Mouse (Mus musculus) myocyte (in vitro differentiated cells): ENCODE measurements at regions not wholly inside any gene's neighbourhood (a gene's known extent, or its start where the extent isn't known, plus 50 kb on each side); places are given as distances from the start of the nearest gene placed in this dataset.

Experiments used
- CEBPB ChIP-seq: IDR thresholded peaks from 2 replicates; pipeline ENCODE4 v1.6.1; 2011; ENCODE audit warnings: mild to moderate bottlenecking, moderate library complexity; ENCODE audit not compliant: poor library complexity, insufficient read depth, severe bottlenecking
- E2F4 ChIP-seq: IDR thresholded peaks from one replicate; pipeline ENCODE4 v1.6.1; 2011; ENCODE audit warnings: mild to moderate bottlenecking, control low read depth, moderate library complexity; ENCODE audit not compliant: insufficient read depth
- MAX ChIP-seq: IDR thresholded peaks from one replicate; pipeline ENCODE4 v1.6.1; 2011; ENCODE audit warnings: low read depth, mild to moderate bottlenecking, control low read depth
- MYOD1 ChIP-seq, 3 experiments: IDR thresholded peaks; one replicate each; pipeline ENCODE4 v1.6.1; 2011; ENCODE audit warnings: control low read depth in 2 of 3, low read depth in 2 of 3, mild to moderate bottlenecking in 2 of 3, moderate library complexity in 1 of 3; ENCODE audit not compliant: insufficient read length in 2 of 3, control insufficient read depth in 1 of 3
- MYOG ChIP-seq, 3 experiments: IDR thresholded peaks; one replicate each; pipeline ENCODE4 v1.6.1; 2011; ENCODE audit warnings: control low read depth in 2 of 3, low read depth in 2 of 3, mild to moderate bottlenecking in 2 of 3; ENCODE audit not compliant: insufficient read length in 2 of 3, control insufficient read depth in 1 of 3, insufficient read depth in 1 of 3
- POLR2A ChIP-seq: IDR thresholded peaks from one replicate; pipeline ENCODE4 v1.6.1; 2011; ENCODE audit warnings: low read depth, mild to moderate bottlenecking, control low read depth, moderate library complexity; ENCODE audit not compliant: insufficient read length
- POLR2AphosphoS2 ChIP-seq: IDR thresholded peaks from one replicate; pipeline ENCODE4 v1.6.1; 2011; ENCODE audit warnings: low read depth, control low read depth; ENCODE audit not compliant: insufficient read length
- REST ChIP-seq: IDR thresholded peaks from one replicate; pipeline ENCODE4 v1.6.1; 2011; ENCODE audit warnings: mild to moderate bottlenecking, control low read depth, moderate library complexity; ENCODE audit not compliant: insufficient read depth, insufficient read length
- TCF3 ChIP-seq: IDR thresholded peaks from one replicate; pipeline ENCODE4 v1.6.1; 2011; ENCODE audit warnings: low read depth, control low read depth; ENCODE audit not compliant: insufficient read length
- USF1 ChIP-seq: IDR thresholded peaks from one replicate; pipeline ENCODE4 v1.6.1; 2011; ENCODE audit warnings: low read depth, mild to moderate bottlenecking, control low read depth, moderate library complexity

- no peak for TF ChIP-seq POLR2A
- no peak for TF ChIP-seq E2F4
- TF ChIP-seq USF1: no peak
- no peak for TF ChIP-seq POLR2AphosphoS2
- TF ChIP-seq MAX: no peak
- TF ChIP-seq MYOG (IDR thresholded peaks at IDR 0.05; ENCODE audit: control insufficient read depth in 1 of 3, insufficient read depth in 1 of 3, insufficient read length in 2 of 3, low read depth in 2 of 3): no peak
- TF ChIP-seq MYOD1 (IDR thresholded peaks at IDR 0.05; ENCODE audit: control insufficient read depth in 1 of 3, insufficient read length in 2 of 3, low read depth in 2 of 3): no peak
- TF ChIP-seq TCF3: no peak
- no peak for TF ChIP-seq REST
- no peak for TF ChIP-seq CEBPB
Observed at GRCm38 (mm10) chr5:148754896-148755295, 174.2 kb downstream of the Katnal1 start.
